Mouse (Mus musculus) neutrophil, adult 5-6 weeks (primary cell): ENCODE data around the gene Hdgf. TPM values are rescaled to one million over a fixed set of nuclear protein-coding genes. Genes with fewer than 3 reads are reported as not detected.

ENCODE experiments used
- ATAC-seq: fragments of 151-379, 151-347 bp; 2 replicates; pipeline ENCODE4 v1.8.0; 2017; ENCODE audit warnings: mild to moderate bottlenecking, moderate TSS enrichment; ENCODE audit not compliant: insufficient number of reproducible peaks, poor library complexity, low FRiP score, severe bottlenecking; ENCODE audit errors: extremely low read depth
- total RNA-seq: library from RNA; stranded (forward); fragments of 200-1000 nt; gene quantifications from 2 replicates; pipeline ENCODE4 v1.2.3, GENCODE M21; 2017

The Hdgf gene
- total RNA-seq, 1 experiment from 2014 or later: 81.7 TPM

DNA sequence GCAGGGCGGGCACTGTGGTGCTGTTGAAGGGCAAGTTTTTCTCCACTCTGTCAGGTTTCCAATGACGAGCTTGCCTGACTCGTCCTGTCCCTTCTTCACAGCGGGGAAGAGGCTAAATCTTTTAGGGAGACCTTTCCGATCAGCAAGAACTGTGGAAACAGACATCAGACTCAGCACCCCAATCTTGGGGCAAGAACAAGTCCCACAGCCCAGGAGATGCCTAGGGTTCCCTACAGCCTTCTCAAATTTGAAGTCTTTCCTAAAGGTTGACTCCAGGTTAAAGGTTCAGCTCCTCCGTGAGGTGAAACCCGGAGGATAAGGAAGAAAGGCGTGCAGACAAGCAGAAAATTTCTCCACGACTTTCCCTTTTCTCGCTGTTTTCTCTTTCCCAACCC lies 54.1 kb downstream of the Hdgf start:
- ATAC-seq: no peak

DNA sequence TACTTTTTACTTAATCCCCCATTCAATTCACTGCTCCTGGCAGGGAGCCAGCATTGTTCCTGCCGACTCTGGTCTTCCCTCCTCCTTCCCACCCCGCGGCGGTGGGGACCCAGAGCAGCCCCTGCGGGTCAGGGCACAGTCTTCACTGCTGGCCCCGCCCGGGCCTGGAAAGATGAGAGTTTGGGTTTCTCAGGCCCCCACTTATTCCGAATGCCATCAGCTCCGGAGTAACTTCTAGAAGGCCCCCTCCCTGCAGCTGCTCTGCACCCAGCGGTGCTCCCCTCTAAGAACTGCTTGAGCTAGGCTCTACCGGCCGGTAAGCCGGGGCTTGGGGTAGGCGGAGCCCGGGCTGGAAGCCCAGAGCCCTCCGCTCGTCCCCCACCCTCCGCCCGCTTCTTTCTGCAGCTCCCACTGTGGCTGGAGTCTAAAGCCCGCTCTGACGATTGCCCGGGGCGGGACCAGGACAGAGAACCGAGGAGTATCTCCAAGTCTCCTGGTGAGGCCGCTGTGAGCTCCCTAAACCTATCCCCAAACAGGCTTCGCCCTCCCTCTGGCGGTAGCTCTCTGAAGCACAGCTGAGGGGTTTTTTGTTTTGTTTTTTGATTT lies 54.6 kb downstream of the Hdgf start:
- ATAC-seq: peak; percentile 71

Other genes starting within 250 kb of the Hdgf start
- 0.12 and 1.7 TPM in 2 replicates for gene Lrrc71, start 157.7 kb upstream of the Hdgf start, total RNA-seq
- not detected in 2 replicates for gene Ntrk1, start 111.2 kb upstream of the Hdgf start, total RNA-seq
- gene Insrr, start 109.4 kb upstream of the Hdgf start, total RNA-seq: not detected in 2 replicates
- gene Pear1, start 82.0 kb upstream of the Hdgf start, total RNA-seq: 7.4 and 8.4 TPM in 2 replicates
- 11.8 and 14.6 TPM in 2 replicates for gene Sh2d2a, start 59.6 kb upstream of the Hdgf start, total RNA-seq
- 37.2 and 37.4 TPM in 2 replicates for gene Prcc, start 20.7 kb upstream of the Hdgf start, total RNA-seq
- 144 and 147 TPM in 2 replicates for gene Mrpl24, start 13.2 kb downstream of the Hdgf start, total RNA-seq
- 32.5 and 33.1 TPM in 2 replicates for gene Isg20l2, start 24.0 kb downstream of the Hdgf start, total RNA-seq
- gene Rrnad1, start 24.4 kb downstream of the Hdgf start, total RNA-seq: 27.9 and 37.2 TPM in 2 replicates
- not detected in 2 replicates for gene Crabp2, start 42.3 kb downstream of the Hdgf start, total RNA-seq
- 0.12 TPM in 1 of 2 replicates, not detected in the other for gene Nes, start 64.8 kb downstream of the Hdgf start, total RNA-seq
- gene Bcan, start 93.9 kb downstream of the Hdgf start, total RNA-seq: not detected in 2 replicates
- not detected in 2 replicates for gene Hapln2, start 121.3 kb downstream of the Hdgf start, total RNA-seq
- 13.5 and 14.9 TPM in 2 replicates for gene Gpatch4, start 136.8 kb downstream of the Hdgf start, total RNA-seq
- gene Naxe, start 152.2 kb downstream of the Hdgf start, total RNA-seq: 15.0 and 22.8 TPM in 2 replicates
- not detected in 2 replicates for gene Ttc24, start 172.0 kb downstream of the Hdgf start, total RNA-seq
- 0.12 TPM in 1 of 2 replicates, not detected in the other for gene Iqgap3, start 175.7 kb downstream of the Hdgf start, total RNA-seq
- 120 and 162 TPM in 2 replicates for gene Mef2d, start 236.1 kb downstream of the Hdgf start, total RNA-seq